Mouse (Mus musculus) liver, postnatal 0 days (tissue): ENCODE measurements at regions not wholly inside any gene's neighbourhood (a gene's known extent, or its start where the extent isn't known, plus 50 kb on each side); places are given as distances from the start of the nearest gene placed in this dataset.

Experiments
- CTCF ChIP-seq: sonication (generic); IDR thresholded peaks from 2 replicates; pipeline ENCODE4 v1.5.1; 2016; ENCODE audit warnings: antibody characterized with exemption, low read depth
- EP300 ChIP-seq: IDR thresholded peaks from 2 replicates; pipeline ENCODE4 v1.6.1; 2016; ENCODE audit warnings: antibody characterized with exemption, low read depth, mild to moderate bottlenecking

DNA sequence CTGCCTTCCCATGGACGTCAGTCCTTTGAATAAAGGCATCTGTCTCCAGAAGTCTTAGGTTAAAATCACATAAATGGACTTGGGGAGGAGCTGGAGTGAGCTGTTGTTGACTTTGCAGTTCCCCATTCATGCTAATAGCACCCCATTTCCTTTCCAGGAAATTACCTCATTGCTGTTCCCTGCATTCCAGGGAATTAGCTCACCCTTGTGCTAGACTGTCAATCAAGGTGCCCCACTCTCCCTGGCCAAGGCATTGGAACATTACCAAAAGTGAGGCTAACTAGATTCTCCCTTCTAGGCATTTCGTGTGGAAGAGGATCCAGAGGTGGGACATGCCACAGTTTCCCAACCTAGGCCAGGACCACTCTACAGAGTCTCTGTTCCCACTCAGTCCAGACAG lies 70.0 kb upstream of the Ptch1 start:
- no peak for TF ChIP-seq CTCF
- TF ChIP-seq EP300, result no peak
